Mouse (Mus musculus) limb, embryonic 14.5 days (tissue): ENCODE measurements around the gene Olfm2. TPM values are rescaled to one million over a fixed set of nuclear protein-coding genes. Genes with fewer than 3 reads are reported as not detected.

Source experiments
- ATAC-seq: fragments of 200-750 bp; cut with Nextera tagmentation; 2 replicates; pipeline ENCODE4 v1.8.0; 2017; ENCODE audit warnings: low read depth, moderate number of reproducible peaks, moderate TSS enrichment; ENCODE audit not compliant: low FRiP score
- DNase-seq: peaks from one replicate; pipeline ENCODE4 v3.0.0-alpha.2; 2015; ENCODE audit warnings: low spot score
- H3K27ac ChIP-seq: fragments of 300-500 bp; sonication (generic); replicated peaks from 2 replicates; pipeline ENCODE4 v1.5.1; 2014; ENCODE audit warnings: low read depth, mild to moderate bottlenecking, low read length, moderate library complexity, mixed read lengths
- H3K27me3 ChIP-seq: fragments of 300-500 bp; sonication (generic); 2 replicates; pipeline ENCODE4 v1.6.1; 2014; ENCODE audit warnings: low read length, mixed read lengths; ENCODE audit not compliant: control insufficient read depth, insufficient read depth
- H3K36me3 ChIP-seq: fragments of 300-500 bp; sonication (generic); 2 replicates; pipeline ENCODE4 v1.6.1; 2014; ENCODE audit warnings: mild to moderate bottlenecking, low read length, moderate library complexity, mixed read lengths; ENCODE audit not compliant: control insufficient read depth, insufficient read depth
- H3K4me1 ChIP-seq: fragments of 300-500 bp; sonication (generic); 2 replicates; pipeline ENCODE4 v1.6.1; 2014; ENCODE audit warnings: antibody characterized with exemption, low read length, mixed read lengths; ENCODE audit not compliant: control insufficient read depth, insufficient read depth
- H3K4me2 ChIP-seq: fragments of 300-500 bp; sonication (generic); replicated peaks from 2 replicates; pipeline ENCODE4 v1.6.1; 2014; ENCODE audit warnings: low read depth, mild to moderate bottlenecking, low read length, moderate library complexity; ENCODE audit not compliant: severe bottlenecking
- H3K4me3 ChIP-seq: fragments of 300-500 bp; sonication (generic); replicated peaks from 2 replicates; pipeline ENCODE4 v1.5.1; 2014; ENCODE audit warnings: low read length
- H3K9ac ChIP-seq: fragments of 300-500 bp; sonication (generic); 2 replicates; pipeline ENCODE4 v1.6.1; 2014; ENCODE audit warnings: mild to moderate bottlenecking, low read depth, low read length, moderate library complexity; ENCODE audit not compliant: severe bottlenecking
- H3K9me3 ChIP-seq: fragments of 300-500 bp; sonication (generic); 2 replicates; pipeline ENCODE4 v1.6.1; 2016; ENCODE audit warnings: low read length; ENCODE audit not compliant: control insufficient read depth
- POLR2A ChIP-seq: fragments of 200-500 bp; IDR thresholded peaks from 2 replicates; pipeline ENCODE4 v1.8.0; 2012; ENCODE audit warnings: inconsistent platforms, mild to moderate bottlenecking, moderate library complexity, borderline replicate concordance; ENCODE audit not compliant: insufficient read depth, insufficient read length; ENCODE audit errors: extremely low read depth
- WGBS: fragments of 180-500 bp; shearing (Covaris S2); extraction: QIAGEN DNeasy Blood & Tissue Kit; methylation state at CpG from one replicate; pipeline ENCODE4 v1.1.7; 2014; 5-methylcytosine and 5-hydroxymethylcytosine counted together
- polyA plus RNA-seq, 2 experiments: library from polyadenylated mRNA; depleted of rRNA in 1 of 2; stranded (reverse) in 1 of 2; unstranded in 1 of 2; fragments of >200 nt; fragmentation: Nextera tagmentation in 1 of 2; extraction: Ambion mirVana in 1 of 2; gene quantifications; 2 replicates each; pipeline versions ENCODE4 v1.2.1 to v1.2.3; 2012 to 2014

Olfm2 gene
- polyA plus RNA-seq, 2 experiments, result 4.8 to 6.9 TPM

GRCm38 (mm10) chr9:20680378-20680958, 65.7 kb downstream of the Olfm2 start:
- H3K4me2 ChIP-seq, result no peak overlapping the region
- H3K27ac ChIP-seq, result no peak overlapping the region
- H3K27me3 ChIP-seq, result no peaks in the 10 kb centered on the region
- H3K36me3 ChIP-seq, result no peaks in the 10 kb centered on the region
- no peak for TF ChIP-seq POLR2A
- ATAC-seq, result no peak
- 83% methylated on average over 9 of the region's 9 CpGs for WGBS
- H3K4me1 ChIP-seq, result no peaks in the 10 kb centered on the region
- H3K9ac ChIP-seq, result no peak overlapping the region
- no peaks in the 10 kb centered on the region for H3K9me3 ChIP-seq
- DNase-seq, result no peak
- H3K4me3 ChIP-seq, result no peak overlapping the region

- no peaks in the 10 kb centered on the region for H3K4me1 ChIP-seq
- no peak overlapping the region for H3K4me2 ChIP-seq
- no peak for TF ChIP-seq POLR2A
- H3K36me3 ChIP-seq, result no peaks in the 10 kb centered on the region
- H3K4me3 ChIP-seq, result no peak overlapping the region
- no peak overlapping the region for H3K27ac ChIP-seq
- DNase-seq, result no peak
- H3K27me3 ChIP-seq, result no peaks in the 10 kb centered on the region
- H3K9ac ChIP-seq, result no peak overlapping the region
- ATAC-seq, result no peak
- H3K9me3 ChIP-seq, result no peaks in the 10 kb centered on the region
- 87% methylated on average over 12 of the region's 12 CpGs for WGBS
Measured at GRCm38 (mm10) chr9:20677892-20678291, 68.3 kb downstream of the Olfm2 start.

- Histone ChIP-seq H3K9ac (no peak overlapping the region), H3K4me1 (no peaks in the 10 kb centered on the region), H3K36me3 (no peaks in the 10 kb centered on the region), H3K9me3 (no peaks in the 10 kb centered on the region), H3K4me2 (no peak overlapping the region), H3K4me3 (no peak overlapping the region), H3K27ac (no peak overlapping the region), H3K27me3 (no peaks in the 10 kb centered on the region)
- 82% methylated on average over 16 of the region's 16 CpGs for WGBS
- TF ChIP-seq POLR2A, result no peak
- no peak for DNase-seq
- no peak for ATAC-seq
Measured at GRCm38 (mm10) chr9:20672047-20672446, 74.1 kb downstream of the Olfm2 start.

GRCm38 (mm10) chr9:20668065-20668464, 78.1 kb downstream of the Olfm2 start:
- H3K4me3 ChIP-seq, result no peak overlapping the region
- no peak overlapping the region for H3K4me2 ChIP-seq
- ATAC-seq (no peak), DNase-seq (no peak)
- H3K4me1 ChIP-seq, result no peaks in the 10 kb centered on the region
- no peak for TF ChIP-seq POLR2A
- no peak overlapping the region for H3K27ac ChIP-seq
- WGBS, result 91% methylated on average over 22 of the region's 22 CpGs
- no peaks in the 10 kb centered on the region for H3K27me3 ChIP-seq
- H3K9ac ChIP-seq, result no peak overlapping the region
- H3K9me3 ChIP-seq, result no peaks in the 10 kb centered on the region
- peaks cover 15% of the 10 kb centered on the region for H3K36me3 ChIP-seq

GRCm38 (mm10) chr9:20666510-20667034, 79.6 kb downstream of the Olfm2 start:
- Histone ChIP-seq H3K4me2 (no peak overlapping the region), H3K4me3 (no peak overlapping the region), H3K27ac (no peak overlapping the region), H3K4me1 (no peaks in the 10 kb centered on the region), H3K36me3 (peaks cover 29% of the 10 kb centered on the region), H3K9ac (no peak overlapping the region), H3K27me3 (no peaks in the 10 kb centered on the region), H3K9me3 (no peaks in the 10 kb centered on the region)
- no peak for ATAC-seq
- TF ChIP-seq POLR2A, result no peak
- DNase-seq, result no peak
- 10% methylated on average over 7 of the region's 7 CpGs for WGBS
